Mouse (Mus musculus): ENCODE data around the gene Zfp446.

DNA sequence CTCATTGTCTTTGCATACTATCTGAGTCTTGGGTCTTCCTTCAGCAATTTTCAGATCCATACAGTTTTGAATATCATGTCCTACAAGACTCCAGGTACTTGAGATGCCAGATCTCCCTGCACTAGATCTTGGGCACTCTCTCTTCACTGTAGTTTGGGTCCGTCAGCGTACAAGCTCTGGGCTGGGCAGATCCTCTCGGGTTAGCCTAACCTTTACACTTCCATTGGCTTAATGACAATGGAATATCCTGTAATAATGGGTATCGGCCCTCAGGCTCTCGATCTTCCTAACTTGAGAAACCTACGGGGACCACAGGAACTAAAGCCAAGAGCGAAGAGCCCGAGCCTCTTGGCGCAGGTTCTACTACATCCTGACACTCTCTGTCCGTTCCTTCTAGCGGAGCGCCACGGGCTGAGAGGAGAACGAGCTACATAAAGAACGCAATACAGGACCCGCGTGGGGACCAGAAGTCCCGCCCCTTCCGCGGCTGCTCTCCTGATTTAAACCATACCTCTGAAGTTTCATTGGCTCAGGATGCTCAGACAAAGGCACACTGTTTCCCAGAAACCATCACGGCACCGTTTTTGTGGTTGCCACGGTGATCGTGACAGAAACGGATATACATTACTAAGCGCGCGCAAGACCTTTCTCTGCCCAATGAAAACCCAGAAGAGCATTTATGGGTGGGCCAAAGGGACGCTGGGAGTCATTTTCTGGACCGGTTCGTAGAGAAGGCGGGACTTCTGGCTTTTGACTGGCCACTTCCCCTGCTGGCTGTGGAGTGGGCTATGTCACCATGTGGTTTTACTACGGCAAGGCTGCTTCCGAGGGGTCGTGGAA lies 28.4 kb upstream of the Zfp446 start:
- TF ChIP-seq POLR2A (IDR thresholded peaks at IDR 0.05; ENCODE audit: control insufficient read depth, low read depth, low read length) (peak; percentile 50), CTCF (IDR thresholded peaks at IDR 0.05; ENCODE audit: control insufficient read depth, insufficient read depth, insufficient replicate concordance, low read depth, low read length) (no peak)
